Mouse (Mus musculus) T-helper 1 cell (primary cell): Measurements from ENCODE around the gene Slc5a4a.

ENCODE experiments used
- in situ Hi-C: fragments of 300-600 bp; cut with MboI, MseI; formaldehyde crosslinking; loops from one replicate; pipeline ENCODE4 v1.15.1; 2025; ENCODE audit warnings: high pct_unique_total_duplicates

Gene Slc5a4a

GRCm38 (mm10) chr10:76218240-76218639, 71.0 kb downstream of the Slc5a4a start:
- in situ Hi-C loops, result no loop called here

GRCm38 (mm10) chr10:76225944-76226343, 78.7 kb downstream of the Slc5a4a start:
- in situ Hi-C loops, result no loop called here

- in situ Hi-C loops, result no loop called here
Measured at GRCm38 (mm10) chr10:76229627-76230026, 82.4 kb downstream of the Slc5a4a start.

GRCm38 (mm10) chr10:76237341-76238225, 90.3 kb downstream of the Slc5a4a start, which contains the start of gene Prmt2:
Gene Prmt2 (minus strand): TSS chr10:76237865.
- in situ Hi-C loops, result no loop called here
